Mouse (Mus musculus) ES-Bruce4 (cell line): ENCODE data around the gene 1810010H24Rik. TPM values are rescaled to one million over a fixed set of nuclear protein-coding genes. Genes with fewer than 3 reads are reported as not detected.
"Not testable (repeated sequence)": the region's sequence is repeated elsewhere in the genome, so short reads cannot be mapped to it uniquely, and the experiment has no call there.

Source experiments
- H3K27ac ChIP-seq: 2 replicates; pipeline ENCODE4 v1.5.1; 2012; ENCODE audit warnings: low read length, inconsistent platforms; ENCODE audit not compliant: insufficient read depth
- H3K27me3 ChIP-seq: 2 replicates; pipeline ENCODE4 v1.6.1; 2012; ENCODE audit warnings: mild to moderate bottlenecking, low read length, inconsistent platforms; ENCODE audit not compliant: control insufficient read depth, poor library complexity, insufficient read depth, severe bottlenecking
- H3K36me3 ChIP-seq: 2 replicates; pipeline ENCODE4 v1.6.1; 2012; ENCODE audit warnings: inconsistent platforms, mild to moderate bottlenecking, low read length, moderate library complexity; ENCODE audit not compliant: control insufficient read depth, poor library complexity, insufficient read depth, severe bottlenecking
- H3K4me1 ChIP-seq: one replicate; pipeline ENCODE4 v1.8.1; 2011; ENCODE audit warnings: low read length; ENCODE audit not compliant: control insufficient read depth, insufficient read depth
- H3K4me3 ChIP-seq: 2 replicates; pipeline ENCODE4 v1.5.1; 2011; ENCODE audit warnings: low read depth, mild to moderate bottlenecking, low read length
- H3K9ac ChIP-seq: 2 replicates; pipeline ENCODE4 v1.6.1; 2012; ENCODE audit warnings: low read depth, mild to moderate bottlenecking, inconsistent platforms; ENCODE audit not compliant: poor library complexity, severe bottlenecking
- H3K9me3 ChIP-seq: replicated peaks from 2 replicates; pipeline ENCODE4 v1.6.1; 2012; ENCODE audit warnings: mild to moderate bottlenecking, low read length, inconsistent platforms; ENCODE audit not compliant: control insufficient read depth, poor library complexity, insufficient read depth, severe bottlenecking
- CTCF ChIP-seq: IDR thresholded peaks from one replicate; pipeline ENCODE4 v1.8.1; 2011; ENCODE audit warnings: low read depth, low read length
- EP300 ChIP-seq: IDR thresholded peaks from 2 replicates; pipeline ENCODE4 v1.6.1; 2011; ENCODE audit warnings: low read depth, low read length; ENCODE audit not compliant: insufficient read depth
- POLR2A ChIP-seq: IDR thresholded peaks from one replicate; pipeline ENCODE4 v1.8.1; 2011; ENCODE audit warnings: low read length; ENCODE audit not compliant: insufficient read depth
- polyA plus RNA-seq: library from polyadenylated mRNA; stranded (reverse); fragments of >200 nt; gene quantifications from 2 replicates; pipeline ENCODE4 v1.2.4, GENCODE M21; 2011; ENCODE audit warnings: low read depth; ENCODE audit not compliant: missing spikeins, insufficient read depth, insufficient read length

The 1810010H24Rik gene
- polyA plus RNA-seq, 1 experiment: 1.4 TPM

- Histone ChIP-seq H3K36me3 (peaks cover 37% of the 10 kb centered on the region), H3K9ac (no peak overlapping the region), H3K4me3 (no peak overlapping the region), H3K4me1 (no peaks in the 10 kb centered on the region), H3K27me3 (no peaks in the 10 kb centered on the region), H3K27ac (no peak overlapping the region), H3K9me3 (no peaks in the 10 kb centered on the region)
- TF ChIP-seq EP300 (no peak), CTCF (no peak), POLR2A (no peak)
Measured at GRCm38 (mm10) chr11:107045546-107045945, 20.1 kb downstream of the 1810010H24Rik start.

GRCm38 (mm10) chr11:107046766-107047620 lies 21.5 kb downstream of the 1810010H24Rik start:
- no peak for TF ChIP-seq POLR2A
- no peak for TF ChIP-seq EP300
- TF ChIP-seq CTCF: no peak
- Histone ChIP-seq H3K36me3 (peaks cover 27% of the 10 kb centered on the region), H3K9me3 (no peaks in the 10 kb centered on the region), H3K4me1 (no peaks in the 10 kb centered on the region), H3K9ac (no peak overlapping the region), H3K4me3 (no peak overlapping the region), H3K27me3 (no peaks in the 10 kb centered on the region), H3K27ac (no peak overlapping the region)

GRCm38 (mm10) chr11:107054870-107055269 lies 29.4 kb downstream of the 1810010H24Rik start:
- Histone ChIP-seq H3K27ac (no peak overlapping the region), H3K9me3 (no peaks in the 10 kb centered on the region), H3K27me3 (no peaks in the 10 kb centered on the region), H3K36me3 (peaks cover 65% of the 10 kb centered on the region), H3K4me3 (no peak overlapping the region), H3K4me1 (no peaks in the 10 kb centered on the region), H3K9ac (no peak overlapping the region)
- no peak for TF ChIP-seq CTCF
- TF ChIP-seq EP300: no peak
- TF ChIP-seq POLR2A: no peak

DNA sequence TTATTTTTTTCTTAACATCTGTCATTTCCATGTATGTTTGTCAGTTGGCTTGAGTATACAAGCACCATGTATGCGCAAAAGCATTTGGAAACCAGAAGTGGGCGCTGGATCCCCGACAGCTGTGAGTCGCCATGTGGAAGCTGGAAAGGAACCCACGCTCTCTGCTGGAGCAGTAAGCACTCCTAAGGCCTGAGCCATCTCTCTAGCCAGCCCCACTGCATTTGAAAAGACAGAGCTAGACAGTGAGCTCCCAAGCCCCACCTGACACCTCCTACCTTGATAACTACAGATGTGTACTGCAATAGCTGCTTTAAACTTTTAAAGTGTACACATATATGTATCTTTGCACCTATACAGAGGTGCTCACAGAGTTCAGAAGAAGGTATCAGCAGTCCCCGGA lies 31.9 kb downstream of the 1810010H24Rik start:
- Histone ChIP-seq H3K9me3 (no peaks in the 10 kb centered on the region), H3K4me1 (no peaks in the 10 kb centered on the region), H3K27ac (no peak overlapping the region), H3K36me3 (peaks cover 82% of the 10 kb centered on the region), H3K9ac (no peak overlapping the region), H3K27me3 (no peaks in the 10 kb centered on the region), H3K4me3 (no peak overlapping the region)
- TF ChIP-seq EP300 (no peak), POLR2A (no peak), CTCF (no peak)

DNA sequence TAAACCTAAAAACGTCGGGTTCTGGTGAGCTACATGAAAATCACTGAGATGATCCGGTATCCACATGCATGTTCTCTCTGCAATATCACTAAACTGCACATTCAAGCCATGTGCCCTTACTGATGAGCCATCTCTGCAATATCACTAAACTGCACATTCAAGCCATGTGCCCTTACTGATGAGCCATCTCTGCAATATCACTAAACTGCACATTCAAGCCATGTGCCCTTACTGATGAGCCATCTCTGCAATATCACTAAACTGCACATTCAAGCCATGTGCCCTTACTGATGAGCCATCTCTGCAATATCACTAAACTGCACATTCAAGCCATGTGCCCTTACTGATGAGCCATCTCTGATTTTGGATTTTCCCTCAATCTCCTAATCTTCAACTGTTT lies 34.2 kb downstream of the 1810010H24Rik start:
- H3K27me3 ChIP-seq, H3K4me3 ChIP-seq, H3K4me1 ChIP-seq, H3K9me3 ChIP-seq, H3K27ac ChIP-seq, H3K9ac ChIP-seq: not testable (repeated sequence)
- H3K36me3 ChIP-seq: peaks cover 77% of the 10 kb centered on the region

- Histone ChIP-seq H3K36me3 (peaks cover 76% of the 10 kb centered on the region), H3K27ac (no peak overlapping the region), H3K9ac (no peak overlapping the region), H3K9me3 (no peaks in the 10 kb centered on the region), H3K27me3 (no peaks in the 10 kb centered on the region), H3K4me1 (no peaks in the 10 kb centered on the region), H3K4me3 (no peak overlapping the region)
- TF ChIP-seq CTCF (no peak), POLR2A (no peak), EP300 (no peak)
Measured at GRCm38 (mm10) chr11:107060941-107061340, 35.5 kb downstream of the 1810010H24Rik start.
